Mouse (Mus musculus) limb, embryonic 10.5 days (tissue): ENCODE results near the gene Baz1b. TPM values are rescaled to one million over a fixed set of nuclear protein-coding genes. Genes with fewer than 3 reads are reported as not detected.

Source experiments
- DNase-seq: peaks from one replicate; pipeline ENCODE4 v3.0.0-alpha.2; 2017; ENCODE audit warnings: low spot score
- H3K27ac ChIP-seq: fragments of 300-500 bp; sonication (generic); 2 replicates; pipeline ENCODE4 v1.5.1; 2016; ENCODE audit warnings: mild to moderate bottlenecking
- H3K27me3 ChIP-seq: fragments of 300-500 bp; sonication (generic); 2 replicates; pipeline ENCODE4 v1.6.1; 2016; ENCODE audit warnings: low read depth, mild to moderate bottlenecking; ENCODE audit not compliant: poor library complexity, severe bottlenecking
- H3K36me3 ChIP-seq: fragments of 300-500 bp; sonication (generic); 2 replicates; pipeline ENCODE4 v1.6.1; 2016; ENCODE audit warnings: mild to moderate bottlenecking, moderate library complexity
- H3K4me1 ChIP-seq: fragments of 300-500 bp; sonication (generic); 2 replicates; pipeline ENCODE4 v1.6.1; 2016
- H3K4me3 ChIP-seq: fragments of 300-500 bp; sonication (generic); 2 replicates; pipeline ENCODE4 v1.5.1; 2016; ENCODE audit warnings: mild to moderate bottlenecking, moderate library complexity
- H3K9me3 ChIP-seq: fragments of 300-500 bp; sonication (generic); replicated peaks from 2 replicates; pipeline ENCODE4 v1.6.1; 2016; ENCODE audit warnings: mild to moderate bottlenecking
- WGBS: fragments of 180-500 bp; shearing (Covaris S2); methylation state at CpG from one replicate; pipeline ENCODE4 v1.1.7; 2016; 5-methylcytosine and 5-hydroxymethylcytosine counted together
- polyA plus RNA-seq: library from polyadenylated mRNA; unstranded; fragments of >200 nt; fragmentation: Nextera tagmentation; extraction: Ambion mirVana; gene quantifications from 2 replicates; pipeline ENCODE4 v1.2.1, GENCODE M21; 2016

Baz1b gene
- polyA plus RNA-seq, 1 experiment from 2014 or later, result 68.3 TPM

GRCm38 (mm10) chr5:135166909-135167308 is 20.2 kb upstream of the Baz1b start:
- H3K9me3 ChIP-seq, result no peaks in the 10 kb centered on the region
- H3K27ac ChIP-seq, result no peak overlapping the region
- H3K36me3 ChIP-seq, result peaks cover 38% of the 10 kb centered on the region
- peaks cover 16% of the 10 kb centered on the region for H3K4me1 ChIP-seq
- H3K4me3 ChIP-seq, result no peak overlapping the region
- 90% methylated on average over 4 of the region's 4 CpGs for WGBS
- no peak for DNase-seq
- H3K27me3 ChIP-seq, result no peaks in the 10 kb centered on the region

GRCm38 (mm10) chr5:135167469-135167868 is 19.6 kb upstream of the Baz1b start:
- H3K4me1 ChIP-seq, result peaks cover 16% of the 10 kb centered on the region
- no peaks in the 10 kb centered on the region for H3K27me3 ChIP-seq
- no peak overlapping the region for H3K4me3 ChIP-seq
- H3K9me3 ChIP-seq, result no peaks in the 10 kb centered on the region
- no peak for DNase-seq
- peaks cover 38% of the 10 kb centered on the region for H3K36me3 ChIP-seq
- WGBS, result 95% methylated on average over 4 of the region's 4 CpGs
- H3K27ac ChIP-seq, result no peak overlapping the region

- Histone ChIP-seq H3K36me3 (peaks cover 38% of the 10 kb centered on the region), H3K9me3 (no peaks in the 10 kb centered on the region), H3K27me3 (no peaks in the 10 kb centered on the region), H3K27ac (peak within 1 kb of the TSS; percentile 97), H3K4me3 (peak within 1 kb of the TSS; percentile 70), H3K4me1 (peaks cover 16% of the 10 kb centered on the region)
- DNase-seq, result peak; percentile 99
- 2% methylated on average over 81 of the region's 95 CpGs for WGBS
These were observed 18.7 kb upstream of the Baz1b start, which contains the start of gene Bcl7b for GRCm38 (mm10) chr5:135168063-135169062. Bcl7b (plus strand) TSS chr5:135168283.

- H3K4me3 ChIP-seq, result peak overlapping the region; percentile 70
- DNase-seq, result no peak
- peaks cover 46% of the 10 kb centered on the region for H3K36me3 ChIP-seq
- peak overlapping the region; percentile 97 for H3K27ac ChIP-seq
- no peaks in the 10 kb centered on the region for H3K27me3 ChIP-seq
- WGBS, result 92% methylated on average over 5 of the region's 5 CpGs
- peaks cover 16% of the 10 kb centered on the region for H3K4me1 ChIP-seq
- no peaks in the 10 kb centered on the region for H3K9me3 ChIP-seq
These were observed 17.6 kb upstream of the Baz1b start for GRCm38 (mm10) chr5:135169479-135169878.

GRCm38 (mm10) chr5:135171688-135172220 is 15.3 kb upstream of the Baz1b start:
- Histone ChIP-seq H3K36me3 (peaks cover 65% of the 10 kb centered on the region), H3K4me3 (no peak overlapping the region), H3K27me3 (no peaks in the 10 kb centered on the region), H3K27ac (no peak overlapping the region), H3K4me1 (peaks cover 16% of the 10 kb centered on the region), H3K9me3 (no peaks in the 10 kb centered on the region)
- 91% methylated on average over 6 of the region's 6 CpGs for WGBS
- DNase-seq, result no peak

GRCm38 (mm10) chr5:135172986-135173385 is 14.1 kb upstream of the Baz1b start:
- 91% methylated on average over 5 of the region's 5 CpGs for WGBS
- Histone ChIP-seq H3K4me1 (peaks cover 14% of the 10 kb centered on the region), H3K27ac (no peak overlapping the region), H3K36me3 (peaks cover 78% of the 10 kb centered on the region), H3K9me3 (no peaks in the 10 kb centered on the region), H3K27me3 (no peaks in the 10 kb centered on the region), H3K4me3 (no peak overlapping the region)
- DNase-seq, result no peak

GRCm38 (mm10) chr5:135175086-135175485 is 12.0 kb upstream of the Baz1b start:
- Histone ChIP-seq H3K27ac (no peak overlapping the region), H3K4me3 (no peak overlapping the region)

GRCm38 (mm10) chr5:135178523-135178922 is 8.5 kb upstream of the Baz1b start:
- Histone ChIP-seq H3K4me3 (no peak overlapping the region), H3K36me3 (peaks cover 96% of the 10 kb centered on the region), H3K4me1 (no peaks in the 10 kb centered on the region), H3K27ac (no peak overlapping the region), H3K9me3 (no peaks in the 10 kb centered on the region), H3K27me3 (no peaks in the 10 kb centered on the region)
- 84% methylated on average over 3 of the region's 3 CpGs for WGBS
- no peak for DNase-seq

More at GRCm38 (mm10) chr5:135175086-135175485, 12.0 kb upstream of the Baz1b start:
- DNase-seq, result no peak
- Histone ChIP-seq H3K4me1 (peaks cover under 1% of the 10 kb centered on the region; the same call in 1 of the 2 replicates), H3K36me3 (peaks cover 97% of the 10 kb centered on the region), H3K27me3 (no peaks in the 10 kb centered on the region), H3K9me3 (no peaks in the 10 kb centered on the region)

- Histone ChIP-seq H3K4me1 (no peaks in the 10 kb centered on the region), H3K27ac (no peak overlapping the region), H3K27me3 (no peaks in the 10 kb centered on the region), H3K36me3 (peaks cover 93% of the 10 kb centered on the region), H3K4me3 (no peak overlapping the region), H3K9me3 (no peaks in the 10 kb centered on the region)
- WGBS, result 92% methylated on average over 4 of the region's 4 CpGs
- DNase-seq, result no peak
These were observed 8.1 kb upstream of the Baz1b start for GRCm38 (mm10) chr5:135178996-135179395.

- 88% methylated on average over 7 of the region's 7 CpGs for whole genome bisulfite sequencing
- H3K36me3 ChIP-seq, result peaks cover 91% of the 10 kb centered on the region
- no peak overlapping the region for H3K27ac ChIP-seq
- H3K4me3 ChIP-seq, result no peak overlapping the region
- no peak for DNase-seq
- no peaks in the 10 kb centered on the region for H3K9me3 ChIP-seq
- H3K4me1 ChIP-seq, result no peaks in the 10 kb centered on the region
- no peaks in the 10 kb centered on the region for H3K27me3 ChIP-seq
These were observed 7.4 kb upstream of the Baz1b start for GRCm38 (mm10) chr5:135179616-135180015.

- H3K36me3 ChIP-seq, result peaks cover 83% of the 10 kb centered on the region
- H3K27me3 ChIP-seq, result no peaks in the 10 kb centered on the region
- no peak for DNase-seq
- H3K27ac ChIP-seq, result no peak overlapping the region
- WGBS, result 96% methylated on average over 14 of the region's 14 CpGs
- H3K4me1 ChIP-seq, result no peaks in the 10 kb centered on the region
- no peaks in the 10 kb centered on the region for H3K9me3 ChIP-seq
- no peak overlapping the region for H3K4me3 ChIP-seq
These were observed 6.3 kb upstream of the Baz1b start for GRCm38 (mm10) chr5:135180796-135181195.

- Histone ChIP-seq H3K27ac (no peak overlapping the region), H3K9me3 (no peaks in the 10 kb centered on the region), H3K27me3 (no peaks in the 10 kb centered on the region), H3K4me3 (no peak overlapping the region), H3K36me3 (peaks cover 77% of the 10 kb centered on the region), H3K4me1 (0 out of 2 replicates have a peak, but pooled peaks cover 6% of the 10 kb centered on the region)
- DNase-seq, result no peak
- 83% methylated on average over 6 of the region's 6 CpGs for WGBS
These were observed 5.3 kb upstream of the Baz1b start for GRCm38 (mm10) chr5:135181776-135182175.
